Mouse (Mus musculus) MEL (cell line): ENCODE measurements around the gene Gpr19. TPM values are rescaled to one million over a fixed set of nuclear protein-coding genes. Genes with fewer than 3 reads are reported as not detected.

ENCODE experiments used
- DNase-seq: peaks from one replicate; pipeline ENCODE4 v3.0.0; 2011; ENCODE audit warnings: low read depth, low spot score
- H3K27ac ChIP-seq: 2 replicates; pipeline ENCODE4 v1.5.1; 2012; ENCODE audit warnings: low read depth, mild to moderate bottlenecking, control low read depth, low read length, moderate library complexity; ENCODE audit not compliant: control insufficient read depth
- H3K27me3 ChIP-seq, 2 experiments: fragments of 150-350 bp in 1 of 2; sonication (generic) in 1 of 2; 2 replicates each; pipeline ENCODE4 v1.6.1; 2012; ENCODE audit warnings: low read length in 2 of 2, mild to moderate bottlenecking in 2 of 2, improper control_type of control experiment in 1 of 2, moderate library complexity in 1 of 2; ENCODE audit not compliant: insufficient read depth in 2 of 2, control insufficient read depth in 1 of 2
- H3K36me3 ChIP-seq, 2 experiments: 2 replicates each; pipeline ENCODE4 v1.6.1; 2012 to 2014; ENCODE audit warnings: low read length in 2 of 2, improper control_type of control experiment in 1 of 2, inconsistent platforms in 1 of 2, mild to moderate bottlenecking in 1 of 2; ENCODE audit not compliant: insufficient read depth in 2 of 2, control insufficient read depth in 1 of 2
- H3K4me1 ChIP-seq, 2 experiments: fragments of 150-350 bp in 1 of 2; sonication (generic) in 1 of 2; 2 replicates each; pipeline ENCODE4 v1.6.1; 2012; ENCODE audit warnings: low read length in 2 of 2, improper control_type of control experiment in 1 of 2, mild to moderate bottlenecking in 1 of 2; ENCODE audit not compliant: insufficient read depth in 2 of 2, control insufficient read depth in 1 of 2
- H3K4me3 ChIP-seq, 2 experiments: fragments of 150-350 bp in 1 of 2; sonication (generic) in 1 of 2; 2 replicates each; pipeline ENCODE4 v1.5.1; 2012; ENCODE audit warnings: low read depth in 2 of 2, low read length in 2 of 2, mild to moderate bottlenecking in 2 of 2, moderate library complexity in 2 of 2, control low read depth in 1 of 2, improper control_type of control experiment in 1 of 2; ENCODE audit not compliant: control insufficient read depth in 1 of 2, insufficient read depth in 1 of 2
- H3K79me2 ChIP-seq: 2 replicates; pipeline ENCODE4 v1.6.1; 2012; ENCODE audit warnings: mild to moderate bottlenecking, low read length, moderate library complexity; ENCODE audit not compliant: control insufficient read depth, poor library complexity, insufficient read depth
- H3K9ac ChIP-seq: 2 replicates; pipeline ENCODE4 v1.6.1; 2012; ENCODE audit warnings: low read depth, mild to moderate bottlenecking, control low read depth, low read length, moderate library complexity; ENCODE audit not compliant: control insufficient read depth, poor library complexity, severe bottlenecking
- H3K9me3 ChIP-seq: fragments of 150-350 bp; sonication (generic); replicated peaks from 2 replicates; pipeline ENCODE4 v1.6.1; 2012; ENCODE audit warnings: mild to moderate bottlenecking, low read length, improper control_type of control experiment, moderate library complexity; ENCODE audit not compliant: insufficient read depth
- CHD1 ChIP-seq: IDR thresholded peaks from 2 replicates; pipeline ENCODE4 v1.6.1; 2012; ENCODE audit warnings: low read depth, mild to moderate bottlenecking, inconsistent platforms, low read length, improper control_type of control experiment
- ELF1 ChIP-seq: IDR thresholded peaks from 2 replicates; pipeline ENCODE4 v1.6.1; 2014; ENCODE audit warnings: low read depth, mild to moderate bottlenecking, inconsistent platforms, low read length, improper control_type of control experiment, moderate library complexity
- EP300 ChIP-seq, 2 experiments: IDR thresholded peaks; 2 replicates each; pipeline ENCODE4 v1.6.1; 2011; ENCODE audit warnings: improper control_type of control experiment in 2 of 2, low read length in 2 of 2, low read depth in 1 of 2, mild to moderate bottlenecking in 1 of 2
- GATA1 ChIP-seq: IDR thresholded peaks from 2 replicates; pipeline ENCODE4 v1.6.1; 2011; ENCODE audit warnings: low read depth, low read length, improper control_type of control experiment
- HCFC1 ChIP-seq: IDR thresholded peaks from 2 replicates; pipeline ENCODE4 v1.6.1; 2012; ENCODE audit warnings: low read depth, mild to moderate bottlenecking, inconsistent platforms, low read length, improper control_type of control experiment, moderate library complexity
- KAT2A ChIP-seq: conservative IDR thresholded peaks from 2 replicates; pipeline ENCODE4 v1.6.1; 2012; ENCODE audit warnings: low read depth, low read length, improper control_type of control experiment, inconsistent platforms
- MAFK ChIP-seq: IDR thresholded peaks from 2 replicates; pipeline ENCODE4 v1.6.1; 2011; ENCODE audit warnings: low read depth, mild to moderate bottlenecking, low read length, improper control_type of control experiment, borderline replicate concordance
- MAX ChIP-seq: IDR thresholded peaks from 2 replicates; pipeline ENCODE4 v1.6.1; 2011; ENCODE audit warnings: low read length, improper control_type of control experiment
- MXI1 ChIP-seq: IDR thresholded peaks from 2 replicates; pipeline ENCODE4 v1.6.1; 2011; ENCODE audit warnings: mild to moderate bottlenecking, low read depth, low read length, improper control_type of control experiment
- MYB ChIP-seq: IDR thresholded peaks from 2 replicates; pipeline ENCODE4 v1.6.1; 2011; ENCODE audit warnings: mild to moderate bottlenecking, low read depth, low read length, improper control_type of control experiment
- MYC ChIP-seq: IDR thresholded peaks from 2 replicates; pipeline ENCODE4 v1.6.1; 2011; ENCODE audit warnings: low read depth, mild to moderate bottlenecking, low read length, improper control_type of control experiment, moderate library complexity
- NELFE ChIP-seq: IDR thresholded peaks from 2 replicates; pipeline ENCODE4 v1.6.1; 2011; ENCODE audit warnings: low read depth, low read length, improper control_type of control experiment
- NRF1 ChIP-seq: IDR thresholded peaks from 2 replicates; pipeline ENCODE4 v1.6.1; 2014; ENCODE audit warnings: low read depth, mild to moderate bottlenecking, inconsistent platforms, low read length, improper control_type of control experiment, moderate library complexity; ENCODE audit not compliant: poor library complexity, insufficient read depth, severe bottlenecking
- POLR2A ChIP-seq, 2 experiments: IDR thresholded peaks; 2 replicates each; pipeline ENCODE4 v1.6.1; 2011 to 2012; ENCODE audit warnings: low read length in 2 of 2, mild to moderate bottlenecking in 2 of 2, control low read depth in 1 of 2, improper control_type of control experiment in 1 of 2, low read depth in 1 of 2, moderate library complexity in 1 of 2; ENCODE audit not compliant: control insufficient read depth in 1 of 2, insufficient read depth in 1 of 2, poor library complexity in 1 of 2
- RCOR1 ChIP-seq: IDR thresholded peaks from 2 replicates; pipeline ENCODE4 v1.6.1; 2012; ENCODE audit warnings: low read depth, mild to moderate bottlenecking, inconsistent platforms, low read length, improper control_type of control experiment
- SIN3A ChIP-seq: IDR thresholded peaks from 2 replicates; pipeline ENCODE4 v1.6.1; 2012; ENCODE audit warnings: low read length, improper control_type of control experiment, inconsistent platforms
- TAL1 ChIP-seq: IDR thresholded peaks from 2 replicates; pipeline ENCODE4 v1.6.1; 2012; ENCODE audit warnings: mild to moderate bottlenecking, inconsistent platforms, low read length, moderate library complexity, mixed read lengths
- TBP ChIP-seq: IDR thresholded peaks from 2 replicates; pipeline ENCODE4 v1.8.0; 2011; ENCODE audit warnings: low read depth, low read length, improper control_type of control experiment
- TCF12 ChIP-seq: IDR thresholded peaks from 2 replicates; pipeline ENCODE4 v1.6.1; 2014; ENCODE audit warnings: low read depth, mild to moderate bottlenecking, inconsistent platforms, low read length, improper control_type of control experiment, moderate library complexity
- UBTF ChIP-seq: IDR thresholded peaks from 2 replicates; pipeline ENCODE4 v1.6.1; 2012; ENCODE audit warnings: low read depth, mild to moderate bottlenecking, inconsistent platforms, low read length, improper control_type of control experiment, moderate library complexity, borderline replicate concordance; ENCODE audit not compliant: insufficient read depth
- USF1 ChIP-seq: IDR thresholded peaks from 2 replicates; pipeline ENCODE4 v1.6.1; 2014; ENCODE audit warnings: low read depth, mild to moderate bottlenecking, inconsistent platforms, low read length, improper control_type of control experiment, moderate library complexity
- ZC3H11A ChIP-seq: IDR thresholded peaks from 2 replicates; pipeline ENCODE4 v1.6.1; 2012; ENCODE audit warnings: low read depth, mild to moderate bottlenecking, inconsistent platforms, low read length, improper control_type of control experiment
- ZKSCAN1 ChIP-seq: IDR thresholded peaks from 2 replicates; pipeline ENCODE4 v1.6.1; 2012; ENCODE audit warnings: low read depth, mild to moderate bottlenecking, inconsistent platforms, low read length, improper control_type of control experiment, moderate library complexity
- ZMIZ1 ChIP-seq: IDR thresholded peaks from 2 replicates; pipeline ENCODE4 v1.6.1; 2012; ENCODE audit warnings: low read depth, mild to moderate bottlenecking, inconsistent platforms, low read length, improper control_type of control experiment, moderate library complexity
- ZNF384 ChIP-seq: IDR thresholded peaks from 2 replicates; pipeline ENCODE4 v1.6.1; 2012; ENCODE audit warnings: low read depth, mild to moderate bottlenecking, inconsistent platforms, low read length, improper control_type of control experiment
- polyA plus RNA-seq, 2 experiments: library from polyadenylated mRNA; stranded (reverse) in 1 of 2; unstranded in 1 of 2; fragments of >175 nt in 1 of 2; fragments of >200 nt in 1 of 2; gene quantifications; 2 replicates each; pipeline versions ENCODE4 v1.2.1 to v1.2.4; 2012; ENCODE audit warnings: low replicate concordance in 2 of 2, low read depth in 1 of 2; ENCODE audit not compliant: insufficient read length in 2 of 2, insufficient read depth in 1 of 2, missing spikeins in 1 of 2
- total RNA-seq: library from RNA; depleted of rRNA; stranded (reverse); fragments of 300-350 nt; gene quantifications from 2 replicates; pipeline ENCODE4 v1.2.3, GENCODE M21; 2012

The Gpr19 gene
- total and polyA plus RNA-seq, 3 experiments, result 8.4 to 11.7 TPM; not detected in 1

GRCm38 (mm10) chr6:134926803-134927594 is 28.6 kb upstream of the Gpr19 start:
- Histone ChIP-seq H3K27me3 (no peaks in the 10 kb centered on the region), H3K36me3 (peaks cover 2 to 32% of the 10 kb centered on the region in 2 experiments; a peak in 3 of 4 replicates), H3K4me3 (peak overlapping the region; percentile 81 to 91), H3K9ac (peak overlapping the region; percentile 97), H3K79me2 (peaks cover 38% of the 10 kb centered on the region), H3K27ac (peak overlapping the region; percentile 99), H3K4me1 (peaks cover 12 to 13% of the 10 kb centered on the region in 2 experiments), H3K9me3 (no peaks in the 10 kb centered on the region)
- DNase-seq, result peak; percentile 77
- TF ChIP-seq UBTF (0 out of 2 replicates have a peak, but pooled peaks have one; percentile 7), GATA1 (no peak), HCFC1 (peak; percentile 51; the same call in 1 of the 2 replicates), NELFE (peak; percentile 44; the same call in 1 of the 2 replicates), MXI1 (no peak), MAX (peak; percentile 36; the same call in 1 of the 2 replicates), MYB (no peak), EP300 (IDR thresholded peaks at IDR 0.05; ENCODE audit: low read depth in 1 of 2, low read length in 2 of 2) (0 out of 4 replicates have a peak, but pooled peaks of 1 of the 2 experiments have one; percentile 9), POLR2A (IDR thresholded peaks at IDR 0.05; ENCODE audit: control insufficient read depth in 1 of 2, insufficient read depth in 1 of 2, low read depth in 1 of 2, low read length in 2 of 2, poor library complexity in 1 of 2) (peak in 1 of 2 experiments; percentile 25; a peak in 1 of 4 replicates), TCF12 (no peak; the same call in 1 of the 2 replicates), CHD1 (0 out of 2 replicates have a peak, but pooled peaks have one; percentile 85), SIN3A (peak; percentile 14; the same call in 1 of the 2 replicates), ZMIZ1 (0 out of 2 replicates have a peak, but pooled peaks have one; percentile 19)

GRCm38 (mm10) chr6:134926338-134926705 is 27.9 kb upstream of the Gpr19 start:
- Histone ChIP-seq H3K9ac (peak overlapping the region; percentile 97), H3K36me3 (peaks cover 2 to 32% of the 10 kb centered on the region in 2 experiments; a peak in 3 of 4 replicates), H3K27ac (peak overlapping the region; percentile 99), H3K79me2 (peaks cover 43% of the 10 kb centered on the region), H3K9me3 (no peaks in the 10 kb centered on the region), H3K27me3 (no peaks in the 10 kb centered on the region), H3K4me3 (peak overlapping the region; percentile 81 to 91), H3K4me1 (peaks cover 12 to 13% of the 10 kb centered on the region in 2 experiments)
- DNase-seq, result peak; percentile 45
- TF ChIP-seq TAL1 (no peak), KAT2A (no peak), ZMIZ1 (0 out of 2 replicates have a peak, but pooled peaks have one; percentile 2), MAFK (no peak), NRF1 (no peak), TBP (no peak), ZKSCAN1 (no peak), SIN3A (peak; percentile 28; the same call in 1 of the 2 replicates), MAX (no peak), TCF12 (no peak), RCOR1 (no peak), ELF1 (no peak), ZC3H11A (no peak), ZNF384 (peak; percentile 64), CHD1 (0 out of 2 replicates have a peak, but pooled peaks have one; percentile 41), MYC (no peak), USF1 (no peak)
